Mouse (Mus musculus) mouse embryonic stem cell (cell line): ENCODE results near the gene Ptprg.

Source experiments
- in situ Hi-C, 2 experiments: fragments of 300-500 bp; cut with MboI; formaldehyde crosslinking; loops; 1 replicate in 1 of 2; 3 replicates in 1 of 2; pipeline ENCODE4 v1.14.3; 2019 to 2020; ENCODE audit warnings: low sequenced_read_pairs in 2 of 2, low pct_unique_long_range_greater_than_20kb in 1 of 2, mixed read lengths in 1 of 2; ENCODE audit not compliant: unreplicated experiment in 1 of 2

Gene Ptprg

GRCm38 (mm10) chr14:11553273-11553665 lies at the start of gene Ptprg:
Ptprg (plus strand) TSS chr14:11553532.
- in situ Hi-C loops: loop anchor here (25.0 kb wide), 3 partner anchors 434 to 584 kb away; no protein-coding TSS in a partner anchor

GRCm38 (mm10) chr14:11503803-11504365 lies 49.4 kb upstream of the Ptprg start:
- in situ Hi-C loops: no loop called here

- in situ Hi-C loops: no loop called here
Observed at GRCm38 (mm10) chr14:11510173-11510572, 43.2 kb upstream of the Ptprg start.

- in situ Hi-C loops: no loop called here
Observed at GRCm38 (mm10) chr14:11519171-11519570, 34.2 kb upstream of the Ptprg start.

- in situ Hi-C loops: no loop called here
Observed at GRCm38 (mm10) chr14:11523052-11523451, 30.3 kb upstream of the Ptprg start.

GRCm38 (mm10) chr14:11529591-11529990 lies 23.7 kb upstream of the Ptprg start:
- in situ Hi-C loops: no loop called here

- in situ Hi-C loops: no loop called here
Observed at GRCm38 (mm10) chr14:11534456-11534855, 18.9 kb upstream of the Ptprg start.

GRCm38 (mm10) chr14:11536121-11536520 lies 17.2 kb upstream of the Ptprg start:
- in situ Hi-C loops: no loop called here

GRCm38 (mm10) chr14:11551892-11552291 lies 1.4 kb upstream of the Ptprg start:
- in situ Hi-C loops: loop anchor here (25.0 kb wide), 3 partner anchors 435 to 585 kb away; no protein-coding TSS in a partner anchor

GRCm38 (mm10) chr14:11552521-11553272 lies 635 bp upstream of the Ptprg start:
- in situ Hi-C loops: loop anchor here (25.0 kb wide), 3 partner anchors 435 to 585 kb away; no protein-coding TSS in a partner anchor

GRCm38 (mm10) chr14:11553679-11554305 lies 460 bp downstream of the Ptprg start:
- in situ Hi-C loops: loop anchor here (25.0 kb wide), 3 partner anchors 434 to 584 kb away; no protein-coding TSS in a partner anchor

- in situ Hi-C loops: loop anchor here (25.0 kb wide), 3 partner anchors 433 to 583 kb away; no protein-coding TSS in a partner anchor
Observed at GRCm38 (mm10) chr14:11554306-11555041, 1.1 kb downstream of the Ptprg start.

GRCm38 (mm10) chr14:11555061-11555501 lies 1.7 kb downstream of the Ptprg start:
- in situ Hi-C loops: loop anchor here (25.0 kb wide), 3 partner anchors 432 to 582 kb away; no protein-coding TSS in a partner anchor

GRCm38 (mm10) chr14:11555521-11556355 lies 2.4 kb downstream of the Ptprg start:
- in situ Hi-C loops: loop anchor here (25.0 kb wide), 3 partner anchors 432 to 582 kb away; no protein-coding TSS in a partner anchor

- in situ Hi-C loops: loop anchor here (25.0 kb wide), 3 partner anchors 431 to 581 kb away; no protein-coding TSS in a partner anchor
Observed at GRCm38 (mm10) chr14:11556356-11557130, 3.2 kb downstream of the Ptprg start.

- in situ Hi-C loops: loop anchor here (25.0 kb wide), 3 partner anchors 429 to 579 kb away; no protein-coding TSS in a partner anchor
Observed at GRCm38 (mm10) chr14:11558496-11558895, 5.2 kb downstream of the Ptprg start.
